Mouse (Mus musculus) E14TG2a.4 (cell line): ENCODE results near the gene Polr1d.

Experiments used
- CTCF ChIP-seq: conservative IDR thresholded peaks from 2 replicates; pipeline ENCODE4 v1.5.1; 2014; ENCODE audit warnings: low read length
- NANOG ChIP-seq: IDR thresholded peaks from 2 replicates; pipeline ENCODE4 v1.6.1; 2014; ENCODE audit warnings: borderline replicate concordance, low read length, mixed read lengths
- POU5F1 ChIP-seq: IDR thresholded peaks from 2 replicates; pipeline ENCODE4 v1.6.1; 2014; ENCODE audit warnings: low read length, borderline replicate concordance

DNA sequence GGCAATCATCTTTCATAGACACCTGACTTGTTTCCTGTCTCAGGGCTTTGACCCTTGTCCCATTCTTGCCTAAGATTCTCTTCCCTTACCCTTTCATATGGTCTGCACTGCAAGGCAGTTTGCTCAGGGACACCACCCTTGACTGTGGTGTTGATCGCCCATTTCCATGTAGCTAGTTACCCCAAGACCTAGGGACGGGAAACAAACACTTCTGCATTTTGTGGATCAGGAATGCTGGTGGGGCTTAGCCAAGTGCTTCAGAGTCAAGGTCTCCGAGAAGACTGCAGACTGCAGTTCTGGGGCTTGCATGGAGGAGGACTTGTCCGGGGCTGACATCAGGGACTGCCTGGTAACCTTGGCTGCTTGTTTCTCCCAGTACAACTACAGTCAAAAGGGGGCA, 10.0 kb downstream of the Polr1d start:
- no peak for TF ChIP-seq CTCF
- TF ChIP-seq NANOG, result peak; percentile 22; the same call in 1 of the 2 replicates
- TF ChIP-seq POU5F1, result no peak
